Mouse (Mus musculus): Measurements from ENCODE around the gene Anks1b. TPM values are rescaled to one million over a fixed set of nuclear protein-coding genes. Genes with fewer than 3 reads are reported as not detected.
A peak's percentile ranks its signal among the peaks of the same experiment; 100 is the strongest.

Gene Anks1b
- polyA plus RNA-seq, 1 experiment from 2014 or later: 52.2 TPM

GRCm38 (mm10) chr10:90220470-90220869 is 347.2 kb downstream of the Anks1b start:
- WGBS: 67% methylated on average over 3 of the region's 3 CpGs
- ATAC-seq (ENCODE audit: low FRiP score): no peak
- no peak overlapping the region for H3K4me2 ChIP-seq

GRCm38 (mm10) chr10:90222793-90223495 is 349.6 kb downstream of the Anks1b start:
- no peaks in the 10 kb centered on the region for H3K9me3 ChIP-seq
- no peaks in the 10 kb centered on the region for H3K4me1 ChIP-seq (replicated peaks)
- H3K27ac ChIP-seq: no peak overlapping the region
- no peak overlapping the region for H3K4me3 ChIP-seq
- no peaks in the 10 kb centered on the region for H3K36me3 ChIP-seq
- H3K4me2 ChIP-seq: no peak overlapping the region
- 86% methylated on average over 3 of the region's 3 CpGs for WGBS
- H3K9ac ChIP-seq: no peak overlapping the region
- H3K27me3 ChIP-seq: no peaks in the 10 kb centered on the region
- ATAC-seq (ENCODE audit: low FRiP score): no peak

More at GRCm38 (mm10) chr10:90220470-90220869, 347.2 kb downstream of the Anks1b start:
- H3K27me3 ChIP-seq: no peaks in the 10 kb centered on the region
- H3K27ac ChIP-seq: no peak overlapping the region
- no peaks in the 10 kb centered on the region for H3K36me3 ChIP-seq
- H3K4me3 ChIP-seq: no peak overlapping the region
- H3K9me3 ChIP-seq: no peaks in the 10 kb centered on the region
- no peaks in the 10 kb centered on the region for H3K4me1 ChIP-seq (replicated peaks)
- H3K9ac ChIP-seq: no peak overlapping the region

- Histone ChIP-seq H3K36me3 (no peaks in the 10 kb centered on the region), H3K4me3 (no peak overlapping the region), H3K9me3 (no peaks in the 10 kb centered on the region), H3K27ac (no peak overlapping the region), H3K4me2 (no peak overlapping the region), H3K27me3 (no peaks in the 10 kb centered on the region), H3K4me1 (replicated peaks) (no peaks in the 10 kb centered on the region), H3K9ac (no peak overlapping the region)
- no peak for ATAC-seq (ENCODE audit: low FRiP score)
- 75% methylated on average over 3 of the region's 3 CpGs for WGBS
Observed at GRCm38 (mm10) chr10:90235273-90235672, 362.0 kb downstream of the Anks1b start.

GRCm38 (mm10) chr10:90237290-90237689 is 364.0 kb downstream of the Anks1b start:
- Histone ChIP-seq H3K27me3 (no peaks in the 10 kb centered on the region), H3K4me1 (replicated peaks) (no peaks in the 10 kb centered on the region), H3K9me3 (no peaks in the 10 kb centered on the region), H3K4me2 (no peak overlapping the region), H3K9ac (no peak overlapping the region), H3K4me3 (no peak overlapping the region), H3K36me3 (no peaks in the 10 kb centered on the region), H3K27ac (no peak overlapping the region)
- ATAC-seq (ENCODE audit: low FRiP score): no peak
- 97% methylated on average over 3 of the region's 3 CpGs for WGBS

- no peak overlapping the region for H3K4me2 ChIP-seq
- WGBS: 39% methylated on average over 3 of the region's 3 CpGs
- no peak overlapping the region for H3K9ac ChIP-seq
- H3K27me3 ChIP-seq: no peaks in the 10 kb centered on the region
- no peak overlapping the region for H3K27ac ChIP-seq
- H3K4me3 ChIP-seq: no peak overlapping the region
- no peaks in the 10 kb centered on the region for H3K9me3 ChIP-seq
- ATAC-seq (ENCODE audit: low FRiP score): no peak
- H3K36me3 ChIP-seq: no peaks in the 10 kb centered on the region
- no peaks in the 10 kb centered on the region for H3K4me1 ChIP-seq (replicated peaks)
Observed at GRCm38 (mm10) chr10:90258944-90259714, 385.8 kb downstream of the Anks1b start.

GRCm38 (mm10) chr10:90271321-90271720 is 398.0 kb downstream of the Anks1b start:
- Histone ChIP-seq H3K4me1 (replicated peaks) (no peaks in the 10 kb centered on the region; the same call in none of the 2 replicates), H3K27me3 (no peaks in the 10 kb centered on the region), H3K4me2 (no peak overlapping the region), H3K27ac (no peak overlapping the region), H3K9ac (no peak overlapping the region), H3K36me3 (no peaks in the 10 kb centered on the region), H3K4me3 (no peak overlapping the region), H3K9me3 (no peaks in the 10 kb centered on the region)
- ATAC-seq (ENCODE audit: low FRiP score): no peak
- WGBS: 57% methylated on average over 1 of the region's 1 CpGs

- no peaks in the 10 kb centered on the region for H3K27me3 ChIP-seq
- H3K4me3 ChIP-seq: no peak overlapping the region
- H3K27ac ChIP-seq: no peak overlapping the region
- no peaks in the 10 kb centered on the region for H3K36me3 ChIP-seq
- no peaks in the 10 kb centered on the region for H3K9me3 ChIP-seq
- WGBS: 86% methylated on average over 2 of the region's 2 CpGs
- no peak for ATAC-seq (ENCODE audit: low FRiP score)
- no peak overlapping the region for H3K9ac ChIP-seq
- no peaks in the 10 kb centered on the region; the same call in none of the 2 replicates for H3K4me1 ChIP-seq (replicated peaks)
- H3K4me2 ChIP-seq: no peak overlapping the region
Observed at GRCm38 (mm10) chr10:90273311-90273710, 400.0 kb downstream of the Anks1b start.

- ATAC-seq (ENCODE audit: low FRiP score): no peak
- Histone ChIP-seq H3K4me1 (replicated peaks) (no peaks in the 10 kb centered on the region), H3K27me3 (no peaks in the 10 kb centered on the region), H3K9ac (no peak overlapping the region), H3K9me3 (no peaks in the 10 kb centered on the region), H3K4me3 (no peak overlapping the region), H3K36me3 (no peaks in the 10 kb centered on the region), H3K4me2 (no peak overlapping the region), H3K27ac (no peak overlapping the region)
- 50% methylated on average over 1 of the region's 1 CpGs for WGBS
Observed at GRCm38 (mm10) chr10:90286589-90286988, 413.3 kb downstream of the Anks1b start.

- no peaks in the 10 kb centered on the region for H3K4me1 ChIP-seq (replicated peaks)
- no peak overlapping the region for H3K27ac ChIP-seq
- no peaks in the 10 kb centered on the region for H3K27me3 ChIP-seq
- no peak overlapping the region for H3K9ac ChIP-seq
- H3K9me3 ChIP-seq: no peaks in the 10 kb centered on the region
- no peak overlapping the region for H3K4me2 ChIP-seq
- no peak overlapping the region for H3K4me3 ChIP-seq
- H3K36me3 ChIP-seq: no peaks in the 10 kb centered on the region
- WGBS: 61% methylated on average over 1 of the region's 1 CpGs
- ATAC-seq (ENCODE audit: low FRiP score): no peak
Observed at GRCm38 (mm10) chr10:90303249-90303648, 429.9 kb downstream of the Anks1b start.

GRCm38 (mm10) chr10:90306156-90306555 is 432.8 kb downstream of the Anks1b start:
- no peak overlapping the region for H3K27ac ChIP-seq
- H3K9me3 ChIP-seq: no peaks in the 10 kb centered on the region
- no peak for ATAC-seq (ENCODE audit: low FRiP score)
- H3K9ac ChIP-seq: no peak overlapping the region
- H3K27me3 ChIP-seq: no peaks in the 10 kb centered on the region
- no peaks in the 10 kb centered on the region for H3K4me1 ChIP-seq (replicated peaks)
- no peak overlapping the region for H3K4me3 ChIP-seq
- H3K36me3 ChIP-seq: no peaks in the 10 kb centered on the region
- no peak overlapping the region for H3K4me2 ChIP-seq

- no peak for ATAC-seq (ENCODE audit: low FRiP score)
- Histone ChIP-seq H3K27ac (0 out of 2 replicates have a peak overlapping the region, but pooled peaks have one; percentile 8), H3K9ac (no peak overlapping the region), H3K4me3 (no peak overlapping the region), H3K27me3 (no peaks in the 10 kb centered on the region), H3K36me3 (no peaks in the 10 kb centered on the region), H3K4me1 (replicated peaks) (no peaks in the 10 kb centered on the region), H3K9me3 (no peaks in the 10 kb centered on the region), H3K4me2 (no peak overlapping the region)
- 60% methylated on average over 5 of the region's 5 CpGs for WGBS
Observed at GRCm38 (mm10) chr10:90307931-90308555, 434.7 kb downstream of the Anks1b start.

- no peaks in the 10 kb centered on the region for H3K9me3 ChIP-seq
- H3K36me3 ChIP-seq: no peaks in the 10 kb centered on the region
- no peak for ATAC-seq (ENCODE audit: low FRiP score)
- no peak overlapping the region for H3K4me2 ChIP-seq
- no peak overlapping the region for H3K27ac ChIP-seq
- no peak overlapping the region for H3K4me3 ChIP-seq
- no peak overlapping the region for H3K9ac ChIP-seq
- H3K4me1 ChIP-seq (replicated peaks): no peaks in the 10 kb centered on the region
- H3K27me3 ChIP-seq: no peaks in the 10 kb centered on the region
- WGBS: 94% methylated on average over 4 of the region's 4 CpGs
Observed at GRCm38 (mm10) chr10:90329781-90330180, 456.5 kb downstream of the Anks1b start.

Measured in hindbrain, embryonic 13.5 days (tissue).